Mouse (Mus musculus) hindbrain, postnatal 0 days (tissue): Measurements from ENCODE around the gene Lcn11. TPM values are rescaled to one million over a fixed set of nuclear protein-coding genes. Genes with fewer than 3 reads are reported as not detected.
"Not testable (repeated sequence)": the region's sequence is repeated elsewhere in the genome, so short reads cannot be mapped to it uniquely, and the experiment has no call there.

Experiments
- ATAC-seq: fragments of 200-750 bp; cut with Nextera tagmentation; 2 replicates; pipeline ENCODE4 v1.8.0; 2017; ENCODE audit warnings: mild to moderate bottlenecking, moderate TSS enrichment, moderate library complexity
- DNase-seq: peaks from one replicate; pipeline ENCODE4 v3.0.0-alpha.2; 2015; ENCODE audit warnings: low spot score
- H3K27ac ChIP-seq: fragments of 300-500 bp; sonication (generic); 2 replicates; pipeline ENCODE4 v1.5.1; 2014; ENCODE audit warnings: mild to moderate bottlenecking
- H3K27me3 ChIP-seq: fragments of 300-500 bp; sonication (generic); 2 replicates; pipeline ENCODE4 v1.6.1; 2014; ENCODE audit warnings: low read length, mixed read lengths; ENCODE audit not compliant: insufficient read depth
- H3K36me3 ChIP-seq: fragments of 300-500 bp; sonication (generic); 2 replicates; pipeline ENCODE4 v1.6.1; 2014; ENCODE audit warnings: low read length, mixed read lengths; ENCODE audit not compliant: insufficient read depth
- H3K4me1 ChIP-seq: fragments of 300-500 bp; sonication (generic); 2 replicates; pipeline ENCODE4 v1.6.1; 2014; ENCODE audit warnings: antibody characterized with exemption, low read length, mixed read lengths; ENCODE audit not compliant: insufficient read depth
- H3K4me2 ChIP-seq: fragments of 300-500 bp; sonication (generic); 2 replicates; pipeline ENCODE4 v1.6.1; 2014; ENCODE audit warnings: low read depth, mild to moderate bottlenecking, low read length, moderate library complexity, mixed read lengths
- H3K4me3 ChIP-seq: fragments of 300-500 bp; sonication (generic); 2 replicates; pipeline ENCODE4 v1.5.1; 2014; ENCODE audit warnings: low read length
- H3K9ac ChIP-seq: fragments of 300-500 bp; sonication (generic); replicated peaks from 2 replicates; pipeline ENCODE4 v1.6.1; 2014; ENCODE audit warnings: mild to moderate bottlenecking, low read length, moderate library complexity, mixed read lengths
- H3K9me3 ChIP-seq: fragments of 300-500 bp; sonication (generic); 2 replicates; pipeline ENCODE4 v1.6.1; 2016; ENCODE audit warnings: low read length, mixed read lengths
- CTCF ChIP-seq: IDR thresholded peaks from 2 replicates; pipeline ENCODE4 v1.5.1; 2016; ENCODE audit warnings: antibody characterized with exemption, control low read depth, low read depth
- WGBS: fragments of 180-500 bp; shearing (Covaris S2); extraction: QIAGEN DNeasy Blood & Tissue Kit; methylation state at CpG from one replicate; pipeline ENCODE4 v1.1.7; 2014; 5-methylcytosine and 5-hydroxymethylcytosine counted together
- polyA plus RNA-seq: library from polyadenylated mRNA; unstranded; fragments of >200 nt; fragmentation: Nextera tagmentation; extraction: Ambion mirVana; gene quantifications from 2 replicates; pipeline ENCODE4 v1.2.1, GENCODE M21; 2015
- total RNA-seq: library from RNA; depleted of rRNA; stranded (reverse); fragments of >200 nt; gene quantifications from 2 replicates; pipeline ENCODE4 v1.2.3, GENCODE M21; 2014; rRNA removed

Lcn11 gene
- total RNA-seq (not detected in 2 replicates), polyA plus RNA-seq (not detected in 2 replicates)

- TF ChIP-seq CTCF = no peak
- Histone ChIP-seq H3K36me3 (no peaks in the 10 kb centered on the region), H3K4me2 (no peak within 1 kb of the TSS), H3K9ac (no peak within 1 kb of the TSS), H3K9me3 (no peaks in the 10 kb centered on the region), H3K4me1 (no peaks in the 10 kb centered on the region), H3K27me3 (no peaks in the 10 kb centered on the region), H3K27ac (no peak within 1 kb of the TSS), H3K4me3 (no peak within 1 kb of the TSS)
- DNase-seq = no peak
- WGBS = 96% methylated on average over 1 of the region's 1 CpGs
- ATAC-seq = no peak
Observed at GRCm38 (mm10) chr2:25776717-25777116, at the start of gene Lcn11. Lcn11 (plus strand) TSS chr2:25777017.

- no peak overlapping the region for H3K27ac ChIP-seq
- WGBS = 49% methylated on average over 2 of the region's 2 CpGs
- no peak overlapping the region for H3K4me3 ChIP-seq
- DNase-seq (no peak), ATAC-seq (no peak)
- H3K4me1 ChIP-seq = no peaks in the 10 kb centered on the region
- no peaks in the 10 kb centered on the region for H3K36me3 ChIP-seq
- no peak overlapping the region for H3K4me2 ChIP-seq
- H3K27me3 ChIP-seq = no peaks in the 10 kb centered on the region
- TF ChIP-seq CTCF = no peak
- no peaks in the 10 kb centered on the region for H3K9me3 ChIP-seq
- H3K9ac ChIP-seq = no peak overlapping the region
Observed at GRCm38 (mm10) chr2:25733199-25733930, 43.5 kb upstream of the Lcn11 start.

- not testable (repeated sequence) for H3K4me1 ChIP-seq, H3K9ac ChIP-seq, H3K9me3 ChIP-seq, H3K36me3 ChIP-seq, H3K4me3 ChIP-seq, H3K27me3 ChIP-seq, ATAC-seq, H3K27ac ChIP-seq, DNase-seq, H3K4me2 ChIP-seq
- 79% methylated on average over 3 of the region's 3 CpGs for WGBS
Observed at GRCm38 (mm10) chr2:25736709-25737108, 40.1 kb upstream of the Lcn11 start, which contains the start of gene Obp2b. Obp2b (plus strand) TSS chr2:25737009.

GRCm38 (mm10) chr2:25741671-25742070, 35.1 kb upstream of the Lcn11 start:
- WGBS = 65% methylated on average over 1 of the region's 1 CpGs
- no peaks in the 10 kb centered on the region for H3K4me1 ChIP-seq
- TF ChIP-seq CTCF = no peak
- H3K27ac ChIP-seq = no peak overlapping the region
- DNase-seq (no peak), ATAC-seq (no peak)
- H3K9ac ChIP-seq = no peak overlapping the region
- no peak overlapping the region for H3K4me2 ChIP-seq
- no peaks in the 10 kb centered on the region for H3K36me3 ChIP-seq
- no peaks in the 10 kb centered on the region for H3K9me3 ChIP-seq
- no peak overlapping the region for H3K4me3 ChIP-seq
- H3K27me3 ChIP-seq = no peaks in the 10 kb centered on the region

- no peak overlapping the region for H3K9ac ChIP-seq
- H3K4me2 ChIP-seq = no peak overlapping the region
- H3K4me1 ChIP-seq = no peaks in the 10 kb centered on the region
- 100% methylated on average over 1 of the region's 1 CpGs for WGBS
- DNase-seq = no peak
- H3K27me3 ChIP-seq = no peaks in the 10 kb centered on the region
- no peak overlapping the region for H3K4me3 ChIP-seq
- H3K9me3 ChIP-seq = 0 out of 2 replicates have a peak, but pooled peaks cover 2% of the 10 kb centered on the region
- no peak for TF ChIP-seq CTCF
- ATAC-seq = no peak
- H3K27ac ChIP-seq = no peak overlapping the region
- H3K36me3 ChIP-seq = no peaks in the 10 kb centered on the region
Observed at GRCm38 (mm10) chr2:25754201-25754600, 22.6 kb upstream of the Lcn11 start.

- Histone ChIP-seq H3K9me3 (0 out of 2 replicates have a peak, but pooled peaks cover 2% of the 10 kb centered on the region), H3K9ac (no peak overlapping the region), H3K27me3 (no peaks in the 10 kb centered on the region), H3K36me3 (no peaks in the 10 kb centered on the region), H3K4me2 (no peak overlapping the region), H3K4me3 (no peak overlapping the region), H3K4me1 (no peaks in the 10 kb centered on the region), H3K27ac (no peak overlapping the region)
- no peak for DNase-seq
- no peak for TF ChIP-seq CTCF
- ATAC-seq = no peak
- WGBS = 50% methylated on average over 4 of the region's 4 CpGs
Observed at GRCm38 (mm10) chr2:25758064-25758625, 18.7 kb upstream of the Lcn11 start.

GRCm38 (mm10) chr2:25765269-25765668, 11.5 kb upstream of the Lcn11 start, which contains the start of gene Lcn3:
Lcn3 (plus strand) TSS chr2:25765569.
- no peak within 1 kb of the TSS for H3K4me3 ChIP-seq
- WGBS = 37% methylated on average over 2 of the region's 2 CpGs
- no peaks in the 10 kb centered on the region for H3K27me3 ChIP-seq
- H3K4me1 ChIP-seq = no peaks in the 10 kb centered on the region
- no peak for TF ChIP-seq CTCF
- H3K9ac ChIP-seq = no peak within 1 kb of the TSS
- H3K36me3 ChIP-seq = no peaks in the 10 kb centered on the region
- no peak within 1 kb of the TSS for H3K27ac ChIP-seq
- no peak within 1 kb of the TSS for H3K4me2 ChIP-seq
- H3K9me3 ChIP-seq = no peaks in the 10 kb centered on the region
- ATAC-seq (no peak), DNase-seq (no peak)
